Comparison of ENCODE assay signal across 20 mouse cellular contexts in the genomic region with DNA sequence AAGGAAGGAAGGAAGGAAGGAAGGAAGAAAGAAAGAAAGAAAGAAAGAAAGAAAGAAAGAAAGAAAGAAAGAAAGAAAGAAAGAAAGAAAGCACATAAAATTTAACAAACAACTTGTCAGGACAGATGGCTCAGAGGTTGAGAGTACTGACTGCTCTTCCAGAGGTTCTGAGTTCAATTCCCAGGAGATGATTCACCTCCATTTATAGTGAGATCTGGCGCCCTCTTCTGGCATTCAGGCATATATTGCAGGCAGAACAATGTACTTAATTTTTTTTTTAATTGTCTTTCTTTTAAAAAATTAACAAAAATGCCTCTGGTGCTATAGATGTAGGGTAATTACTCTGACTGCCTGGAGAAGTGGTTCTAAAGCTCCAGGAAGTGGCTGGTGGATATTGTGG. TPM values are rescaled to one million over a fixed set of nuclear protein-coding genes. Genes with fewer than 3 reads are reported as not detected.
A peak's percentile ranks its signal among the peaks of the same experiment; 100 is the strongest.
DNase-seq lines count a peak whose midpoint lies in the region; ATAC-seq and TF ChIP-seq lines count a peak whose summit lies in the region.
"Had no signal": no experiment of that assay in that cellular context is flagged by ENCODE, and none has a peak within 500 bp of the region (broad histone marks: within the 10 kb centered on the region; RNA-seq: fewer than 3 reads in every experiment).

No protein-coding gene starts in this region.

- no peak for ATAC-seq in embryonic facial prominence, embryonic 14.5 days (ENCODE audit: low read depth)
- ATAC-seq in kidney, postnatal 0 days (replicated peaks; ENCODE audit: low FRiP score, low read depth), result no peak
- no peak for ATAC-seq in granulocyte monocyte progenitor cell, adult 5-6 weeks (replicated peaks; ENCODE audit: poor library complexity, severe bottlenecking)
- ATAC-seq: midbrain, embryonic 15.5 days had no signal

- 0% methylated on average over 1 of the region's 1 CpGs for WGBS in embryonic facial prominence, embryonic 14.5 days
- WGBS in embryonic facial prominence, embryonic 10.5 days, result 2% methylated on average over 1 of the region's 1 CpGs
- WGBS in kidney, postnatal 0 days, result 0% methylated on average over 1 of the region's 1 CpGs

- H3K9ac ChIP-seq in embryonic facial prominence, embryonic 14.5 days (ENCODE audit: low read depth, low read length), result no peak overlapping the region
- H3K9ac ChIP-seq in kidney, postnatal 0 days (ENCODE audit: low read depth, low read length), result no peak overlapping the region
- H3K9ac ChIP-seq: heart, embryonic 13.5 days; limb, embryonic 15.5 days; midbrain, embryonic 15.5 days; neural tube, embryonic 12.5 days had no signal

- peak; percentile 56 for TF ChIP-seq CTCF in kidney, postnatal 0 days (IDR thresholded peaks at IDR 0.05; ENCODE audit: low read depth)

- H3K4me1 ChIP-seq in embryonic facial prominence, embryonic 14.5 days (ENCODE audit: control insufficient read depth, insufficient read depth, low read length), result peaks cover 6% of the 10 kb centered on the region; the same call in 1 of the 2 replicates
- H3K4me1 ChIP-seq in embryonic facial prominence, embryonic 10.5 days, result peaks cover 21% of the 10 kb centered on the region
- no peaks in the 10 kb centered on the region for H3K4me1 ChIP-seq in kidney, postnatal 0 days (replicated peaks; ENCODE audit: insufficient read depth, low read length)

- peak; percentile 64 for DNase-seq in embryonic facial prominence, embryonic 14.5 days (ENCODE audit: low spot score)
- no peak for DNase-seq in embryonic facial prominence, embryonic 10.5 days (ENCODE audit: low spot score)
- DNase-seq in kidney, postnatal 0 days (ENCODE audit: low spot score), result peak; percentile 18
- no peak for DNase-seq in kidney, postnatal 36 days
- DNase-seq in thymus, postnatal 0 days (ENCODE audit: low spot score), result peak; percentile 37
- DNase-seq in thymus, postnatal 4 days, result no peak
- DNase-seq in urinary bladder, postnatal 4 days (ENCODE audit: low spot score in 2 of 2), result no peak
- DNase-seq: cerebellum, adult 8-10 months; kidney, adult 9 months; lung, postnatal 10 days had no signal

- no peak overlapping the region for H3K27ac ChIP-seq in embryonic facial prominence, embryonic 14.5 days (replicated peaks; ENCODE audit: low read depth, low read length)
- H3K27ac ChIP-seq in embryonic facial prominence, embryonic 10.5 days (replicated peaks), result no peak overlapping the region
- H3K27ac ChIP-seq in kidney, postnatal 0 days, result no peak overlapping the region
- H3K27ac ChIP-seq: forebrain, embryonic 10.5 days; heart, embryonic 13.5 days; limb, embryonic 15.5 days; neural tube, embryonic 12.5 days had no signal

- H3K4me3 ChIP-seq in embryonic facial prominence, embryonic 14.5 days (ENCODE audit: low read depth, low read length), result no peak overlapping the region
- no peak overlapping the region for H3K4me3 ChIP-seq in embryonic facial prominence, embryonic 10.5 days
- H3K4me3 ChIP-seq in kidney, postnatal 0 days (replicated peaks; ENCODE audit: low read depth, low read length), result no peak overlapping the region
- H3K4me3 ChIP-seq: heart, embryonic 13.5 days; limb, embryonic 15.5 days; midbrain, embryonic 15.5 days; neural tube, embryonic 12.5 days had no signal

- H3K36me3 ChIP-seq in embryonic facial prominence, embryonic 14.5 days (ENCODE audit: control insufficient read depth, insufficient read depth, low read length), result no peaks in the 10 kb centered on the region
- H3K36me3 ChIP-seq in embryonic facial prominence, embryonic 10.5 days (replicated peaks), result no peaks in the 10 kb centered on the region
- H3K36me3 ChIP-seq in kidney, postnatal 0 days (ENCODE audit: insufficient read depth, low read length), result no peaks in the 10 kb centered on the region
- H3K36me3 ChIP-seq: forebrain, embryonic 10.5 days; heart, embryonic 13.5 days; hindbrain, embryonic 10.5 days; limb, embryonic 15.5 days; midbrain, embryonic 15.5 days; neural tube, embryonic 12.5 days had no signal

- H3K4me2 ChIP-seq in embryonic facial prominence, embryonic 14.5 days (ENCODE audit: low read depth, low read length), result no peak overlapping the region
- no peak overlapping the region for H3K4me2 ChIP-seq in kidney, postnatal 0 days (ENCODE audit: low read length)
- H3K4me2 ChIP-seq: limb, embryonic 15.5 days had no signal

- H3K9me3 ChIP-seq in embryonic facial prominence, embryonic 14.5 days (ENCODE audit: control insufficient read depth, low read length), result no peaks in the 10 kb centered on the region
- no peaks in the 10 kb centered on the region for H3K9me3 ChIP-seq in embryonic facial prominence, embryonic 10.5 days
- no peaks in the 10 kb centered on the region for H3K9me3 ChIP-seq in kidney, postnatal 0 days (replicated peaks; ENCODE audit: low read length)
- H3K9me3 ChIP-seq: forebrain, embryonic 10.5 days; heart, embryonic 13.5 days; hindbrain, embryonic 10.5 days; limb, embryonic 15.5 days; midbrain, embryonic 15.5 days; neural tube, embryonic 12.5 days had no signal

- peaks cover 31% of the 10 kb centered on the region for H3K27me3 ChIP-seq in embryonic facial prominence, embryonic 14.5 days (replicated peaks; ENCODE audit: control insufficient read depth, insufficient read depth, low read length)
- peaks cover 84% of the 10 kb centered on the region for H3K27me3 ChIP-seq in embryonic facial prominence, embryonic 10.5 days (replicated peaks; ENCODE audit: low read depth, poor library complexity, severe bottlenecking)
- peaks cover 5% of the 10 kb centered on the region; the same call in 1 of the 2 replicates for H3K27me3 ChIP-seq in kidney, postnatal 0 days (ENCODE audit: insufficient read depth, low read length)

RNA-seq across cellular contexts. Expression of a gene that starts 21.8 kb away (rescaled TPM):
- 0.77 and 1.5 TPM in 2 replicates for polyA plus RNA-seq in embryonic facial prominence, embryonic 14.5 days (2014; fragmentation: Nextera tagmentation; extraction: Ambion mirVana)
- polyA plus RNA-seq in embryonic facial prominence, embryonic 10.5 days (2016; fragmentation: Nextera tagmentation; extraction: Ambion mirVana), result 0.11 and 0.40 TPM in 2 replicates
- 0.09 and 0.18 TPM in 2 replicates for polyA plus RNA-seq in kidney, postnatal 0 days (2015; fragmentation: Nextera tagmentation; extraction: Ambion mirVana)
- polyA plus RNA-seq in thymus, postnatal 0 days (2015; fragmentation: Nextera tagmentation; extraction: Ambion mirVana), result 0.90 and 1.0 TPM in 2 replicates
- total RNA-seq in granulocyte monocyte progenitor cell, adult 5-6 weeks (2014; fragmentation: Nextera tagmentation), result not detected in 2 replicates
- not detected in 2 replicates for total RNA-seq in granulocyte monocyte progenitor cell, adult 5-6 weeks (2017)
- polyA plus RNA-seq: C2C12 had no signal

RNA-seq across cellular contexts. Expression of a gene that starts 27.2 kb away (rescaled TPM):
- 0.22 TPM in 1 of 2 replicates, not detected in the other for polyA plus RNA-seq in embryonic facial prominence, embryonic 14.5 days (2014; fragmentation: Nextera tagmentation; extraction: Ambion mirVana)
- polyA plus RNA-seq in embryonic facial prominence, embryonic 10.5 days (2016; fragmentation: Nextera tagmentation; extraction: Ambion mirVana), result 0.20 and 0.36 TPM in 2 replicates
- polyA plus RNA-seq in kidney, postnatal 0 days (2015; fragmentation: Nextera tagmentation; extraction: Ambion mirVana), result not detected in 2 replicates
- 8.7 and 8.9 TPM in 2 replicates for polyA plus RNA-seq in thymus, postnatal 0 days (2015; fragmentation: Nextera tagmentation; extraction: Ambion mirVana)
- not detected in 2 replicates for total RNA-seq in granulocyte monocyte progenitor cell, adult 5-6 weeks (2014; fragmentation: Nextera tagmentation)
- not detected in 2 replicates for total RNA-seq in granulocyte monocyte progenitor cell, adult 5-6 weeks (2017)
- total RNA-seq: layer of hippocampus, adult 18-20 months had no signal
- polyA plus RNA-seq: C2C12; embryonic facial prominence, embryonic 11.5 days; forebrain, embryonic 10.5 days; heart, embryonic 13.5 days; hindbrain, embryonic 10.5 days; midbrain, embryonic 15.5 days; neural tube, embryonic 12.5 days had no signal

Comparison
In these comparisons a context has a peak if more than half of its experiments do, and no peak if none do; other contexts are left out.
1. DNase-seq: peak in embryonic facial prominence, embryonic 14.5 days (single experiment), kidney, postnatal 0 days (single experiment) and thymus, postnatal 0 days (single experiment); none in embryonic facial prominence, embryonic 10.5 days (single experiment), kidney, postnatal 36 days (0 of 2), thymus, postnatal 4 days (single experiment) and urinary bladder, postnatal 4 days (0 of 2).